8 mouse cellular contexts compared by ENCODE assay signal in genomic region chr2:25331470-25331869, GRCm38 (mm10). TPM values are rescaled to one million over a fixed set of nuclear protein-coding genes. Genes with fewer than 3 reads are reported as not detected.
DNase-seq lines count a peak whose midpoint lies in the region; ATAC-seq and TF ChIP-seq lines count a peak whose summit lies in the region.
"Had no signal": no experiment of that assay in that cellular context is flagged by ENCODE, and none has a peak within 500 bp of the region (broad histone marks: within the 10 kb centered on the region; RNA-seq: fewer than 3 reads in every experiment).

No protein-coding gene starts in this region.

- H3K9me3 ChIP-seq in limb, embryonic 15.5 days: no peaks in the 10 kb centered on the region
- H3K9me3 ChIP-seq in stomach, postnatal 0 days (ENCODE audit: control insufficient read depth, low read length): no peaks in the 10 kb centered on the region

- peak overlapping the region; percentile 100 for H3K4me3 ChIP-seq in testis, adult 2 months (ENCODE audit: control insufficient read depth, low read depth, low read length)
- H3K4me3 ChIP-seq in embryonic fibroblast, embryonic 13.5 days (ENCODE audit: insufficient read depth, low read length): peak overlapping the region; percentile 82
- peak overlapping the region; percentile 68 for H3K4me3 ChIP-seq in limb, embryonic 15.5 days
- peak overlapping the region; percentile 91 for H3K4me3 ChIP-seq in stomach, postnatal 0 days (ENCODE audit: low read depth, low read length)

- no peak for ATAC-seq in limb, embryonic 15.5 days (ENCODE audit: insufficient number of reproducible peaks, low FRiP score, low TSS enrichment, low read depth)
- ATAC-seq in stomach, postnatal 0 days (ENCODE audit: low FRiP score, low TSS enrichment): no peak

- TF ChIP-seq CTCF in testis, adult 2 months (IDR thresholded peaks at IDR 0.05; ENCODE audit: control insufficient read depth, insufficient read depth, insufficient replicate concordance, low read depth, low read length): no peak
- TF ChIP-seq CTCF in embryonic fibroblast, embryonic 13.5 days (IDR thresholded peaks at IDR 0.05; ENCODE audit: borderline replicate concordance, insufficient read depth, low read length): no peak
- TF ChIP-seq CTCF in stomach, postnatal 0 days (IDR thresholded peaks at IDR 0.05; ENCODE audit: low read depth): peak; percentile 36; the same call in 1 of the 2 replicates

- H3K27me3 ChIP-seq in testis, adult 2 months (ENCODE audit: control insufficient read depth, insufficient read depth, low read length): no peaks in the 10 kb centered on the region
- no peaks in the 10 kb centered on the region for H3K27me3 ChIP-seq in limb, embryonic 15.5 days
- H3K27me3 ChIP-seq in stomach, postnatal 0 days (ENCODE audit: control insufficient read depth, insufficient read depth, low read length): no peaks in the 10 kb centered on the region

- TF ChIP-seq EP300 in stomach, postnatal 0 days (optimal IDR thresholded peaks at IDR 0.05): no peak

- peak overlapping the region; percentile 89 for H3K4me2 ChIP-seq in limb, embryonic 15.5 days
- H3K4me2 ChIP-seq in stomach, postnatal 0 days (replicated peaks; ENCODE audit: low read depth): peak overlapping the region; percentile 68

- no peak for TF ChIP-seq POLR2A in testis, adult 2 months (IDR thresholded peaks at IDR 0.05; ENCODE audit: control insufficient read depth, low read depth, low read length)
- TF ChIP-seq POLR2A in embryonic fibroblast, embryonic 13.5 days (IDR thresholded peaks at IDR 0.05; ENCODE audit: low read depth, low read length): no peak

- DNase-seq in testis, postnatal 10 days (ENCODE audit: low spot score): no peak
- no peak for DNase-seq in stomach, postnatal 0 days (ENCODE audit: low spot score)
- DNase-seq in left cerebral cortex, adult 18-20 months (ENCODE audit: low spot score in 2 of 2): no peak
- DNase-seq in cerebellum, adult 18-20 months: no peak
- DNase-seq: right cerebral cortex, adult 18-20 months had no signal

- 62% methylated on average over 9 of the region's 9 CpGs for WGBS in limb, embryonic 15.5 days
- WGBS in stomach, postnatal 0 days: 56% methylated on average over 9 of the region's 9 CpGs

- H3K36me3 ChIP-seq in testis, adult 2 months (ENCODE audit: control insufficient read depth, insufficient read depth, low read length): peaks cover 1% of the 10 kb centered on the region; the same call in 1 of the 2 replicates
- peaks cover 27% of the 10 kb centered on the region for H3K36me3 ChIP-seq in limb, embryonic 15.5 days
- peaks cover 9% of the 10 kb centered on the region; the same call in 1 of the 2 replicates for H3K36me3 ChIP-seq in stomach, postnatal 0 days (ENCODE audit: control insufficient read depth, insufficient read depth, low read length)

- no peak overlapping the region for H3K9ac ChIP-seq in limb, embryonic 15.5 days
- peak overlapping the region; percentile 71 for H3K9ac ChIP-seq in stomach, postnatal 0 days (ENCODE audit: low read length)

- peak overlapping the region; percentile 64 for H3K27ac ChIP-seq in testis, adult 2 months (ENCODE audit: control insufficient read depth, insufficient read depth, low read depth, low read length)
- no peak overlapping the region for H3K27ac ChIP-seq in embryonic fibroblast, embryonic 13.5 days (ENCODE audit: insufficient read depth, low read length)
- no peak overlapping the region for H3K27ac ChIP-seq in limb, embryonic 15.5 days
- H3K27ac ChIP-seq in stomach, postnatal 0 days (replicated peaks): no peak overlapping the region

- H3K4me1 ChIP-seq in testis, adult 2 months (ENCODE audit: control insufficient read depth, insufficient read depth, low read length): peaks cover 4% of the 10 kb centered on the region
- 0 out of 2 replicates have a peak, but pooled peaks cover 3% of the 10 kb centered on the region for H3K4me1 ChIP-seq in embryonic fibroblast, embryonic 13.5 days (ENCODE audit: control insufficient read depth, insufficient read depth, low read length)
- peaks cover 20% of the 10 kb centered on the region for H3K4me1 ChIP-seq in limb, embryonic 15.5 days
- peaks cover 3% of the 10 kb centered on the region; the same call in 1 of the 2 replicates for H3K4me1 ChIP-seq in stomach, postnatal 0 days (replicated peaks; ENCODE audit: control insufficient read depth, insufficient read depth)

RNA-seq across cellular contexts. Expression of gene Man1b1, which starts 0.7 kb away (rescaled TPM):
- 25.4 and 29.3 TPM in 2 replicates for polyA plus RNA-seq in testis, adult 2 months (2012; rRNA removed)
- 41.1 and 70.7 TPM in 2 replicates for polyA plus RNA-seq in embryonic fibroblast, embryonic 13.5 days (2011; ENCODE audit: insufficient read length, low read depth, missing spikeins)
- polyA plus RNA-seq in limb, embryonic 15.5 days (2015; fragmentation: Nextera tagmentation; extraction: Ambion mirVana): 47.0 and 55.8 TPM in 2 replicates
- 29.2 and 29.9 TPM in 2 replicates for polyA plus RNA-seq in stomach, postnatal 0 days (2015; fragmentation: Nextera tagmentation; extraction: Ambion mirVana)
- total RNA-seq in left cerebral cortex, adult 18-20 months (2021): 10 to 100 TPM; 62.1 to 62.2 TPM

RNA-seq across cellular contexts. Expression of gene Grin1, which starts 12.5 kb away (rescaled TPM):
- polyA plus RNA-seq in testis, adult 2 months (2012; rRNA removed): 0.38 and 0.75 TPM in 2 replicates
- 1.6 and 1.7 TPM in 2 replicates for polyA plus RNA-seq in embryonic fibroblast, embryonic 13.5 days (2011; ENCODE audit: insufficient read length, low read depth, missing spikeins)
- polyA plus RNA-seq in limb, embryonic 15.5 days (2015; fragmentation: Nextera tagmentation; extraction: Ambion mirVana): 0.71 and 0.87 TPM in 2 replicates
- polyA plus RNA-seq in stomach, postnatal 0 days (2015; fragmentation: Nextera tagmentation; extraction: Ambion mirVana): 1.3 TPM in 2 replicates
- 100 to 1,000 TPM; 393 to 402 TPM for total RNA-seq in left cerebral cortex, adult 18-20 months (2021)

RNA-seq across cellular contexts. Expression of gene Dpp7, which starts 24.7 kb away (rescaled TPM):
- 4.0 and 5.0 TPM in 2 replicates for polyA plus RNA-seq in testis, adult 2 months (2012; rRNA removed)
- 29.9 and 32.9 TPM in 2 replicates for polyA plus RNA-seq in embryonic fibroblast, embryonic 13.5 days (2011; ENCODE audit: insufficient read length, low read depth, missing spikeins)
- 24.0 and 25.1 TPM in 2 replicates for polyA plus RNA-seq in limb, embryonic 15.5 days (2015; fragmentation: Nextera tagmentation; extraction: Ambion mirVana)
- polyA plus RNA-seq in stomach, postnatal 0 days (2015; fragmentation: Nextera tagmentation; extraction: Ambion mirVana): 9.5 and 9.9 TPM in 2 replicates
- 10 to 100 TPM; 30.4 to 38.7 TPM for total RNA-seq in left cerebral cortex, adult 18-20 months (2021)

RNA-seq across cellular contexts. Expression of gene Uap1l1, which starts 34.0 kb away (rescaled TPM):
- polyA plus RNA-seq in testis, adult 2 months (2012; rRNA removed): 1.7 and 2.2 TPM in 2 replicates
- 40.0 and 42.2 TPM in 2 replicates for polyA plus RNA-seq in embryonic fibroblast, embryonic 13.5 days (2011; ENCODE audit: insufficient read length, low read depth, missing spikeins)
- 16.9 and 23.6 TPM in 2 replicates for polyA plus RNA-seq in limb, embryonic 15.5 days (2015; fragmentation: Nextera tagmentation; extraction: Ambion mirVana)
- 33.2 and 36.9 TPM in 2 replicates for polyA plus RNA-seq in stomach, postnatal 0 days (2015; fragmentation: Nextera tagmentation; extraction: Ambion mirVana)
- 10 to 100 TPM; 17.3 to 21.6 TPM for total RNA-seq in left cerebral cortex, adult 18-20 months (2021)

RNA-seq across cellular contexts. Expression of gene Sapcd2, which starts 40.7 kb away (rescaled TPM):
- 1.1 and 1.3 TPM in 2 replicates for polyA plus RNA-seq in testis, adult 2 months (2012; rRNA removed)
- polyA plus RNA-seq in embryonic fibroblast, embryonic 13.5 days (2011; ENCODE audit: insufficient read length, low read depth, missing spikeins): 3.3 and 5.2 TPM in 2 replicates
- polyA plus RNA-seq in limb, embryonic 15.5 days (2015; fragmentation: Nextera tagmentation; extraction: Ambion mirVana): 30.5 and 31.9 TPM in 2 replicates
- polyA plus RNA-seq in stomach, postnatal 0 days (2015; fragmentation: Nextera tagmentation; extraction: Ambion mirVana): 14.1 and 16.6 TPM in 2 replicates
- total RNA-seq in left cerebral cortex, adult 18-20 months (2021): 1 to 10 TPM; 1.4 to 1.8 TPM
